Mouse (Mus musculus) stomach, postnatal 0 days (tissue): Measurements from ENCODE around the gene Maf. TPM values are rescaled to one million over a fixed set of nuclear protein-coding genes. Genes with fewer than 3 reads are reported as not detected.

Experiments used
- ATAC-seq: fragments of 200-750 bp; cut with Nextera tagmentation; 2 replicates; pipeline ENCODE4 v1.8.0; 2017; ENCODE audit not compliant: low FRiP score, low TSS enrichment
- DNase-seq: peaks from one replicate; pipeline ENCODE4 v3.0.0-alpha.2; 2016; ENCODE audit warnings: low spot score
- H3K27ac ChIP-seq: fragments of 300-500 bp; sonication (generic); replicated peaks from 2 replicates; pipeline ENCODE4 v1.5.1; 2014; ENCODE audit warnings: mild to moderate bottlenecking, control low read depth
- H3K27me3 ChIP-seq: fragments of 300-500 bp; sonication (generic); 2 replicates; pipeline ENCODE4 v1.6.1; 2014; ENCODE audit warnings: low read length; ENCODE audit not compliant: control insufficient read depth, insufficient read depth
- H3K36me3 ChIP-seq: fragments of 300-500 bp; sonication (generic); 2 replicates; pipeline ENCODE4 v1.6.1; 2014; ENCODE audit warnings: low read length, mixed read lengths; ENCODE audit not compliant: control insufficient read depth, insufficient read depth
- H3K4me1 ChIP-seq: fragments of 300-500 bp; sonication (generic); replicated peaks from 2 replicates; pipeline ENCODE4 v1.6.1; 2014; ENCODE audit warnings: antibody characterized with exemption; ENCODE audit not compliant: control insufficient read depth, insufficient read depth
- H3K4me2 ChIP-seq: fragments of 300-500 bp; sonication (generic); replicated peaks from 2 replicates; pipeline ENCODE4 v1.6.1; 2014; ENCODE audit warnings: low read depth, mild to moderate bottlenecking, control low read depth, moderate library complexity
- H3K4me3 ChIP-seq: fragments of 300-500 bp; sonication (generic); 2 replicates; pipeline ENCODE4 v1.5.1; 2014; ENCODE audit warnings: low read depth, low read length, control low read depth
- H3K9ac ChIP-seq: fragments of 300-500 bp; sonication (generic); 2 replicates; pipeline ENCODE4 v1.6.1; 2014; ENCODE audit warnings: mild to moderate bottlenecking, low read length, control low read depth, mixed read lengths
- H3K9me3 ChIP-seq: fragments of 300-500 bp; sonication (generic); 2 replicates; pipeline ENCODE4 v1.6.1; 2016; ENCODE audit warnings: low read length; ENCODE audit not compliant: control insufficient read depth
- CTCF ChIP-seq: IDR thresholded peaks from 2 replicates; pipeline ENCODE4 v1.5.1; 2016; ENCODE audit warnings: antibody characterized with exemption, low read depth, mild to moderate bottlenecking, moderate library complexity
- EP300 ChIP-seq: optimal IDR thresholded peaks from 2 replicates; pipeline ENCODE3; 2016; ENCODE audit warnings: antibody characterized with exemption
- WGBS: fragments of 180-500 bp; shearing (Covaris S2); extraction: QIAGEN DNeasy Blood & Tissue Kit; methylation state at CpG from one replicate; pipeline ENCODE4 v1.1.7; 2014; 5-methylcytosine and 5-hydroxymethylcytosine counted together
- polyA plus RNA-seq: library from polyadenylated mRNA; unstranded; fragments of >200 nt; fragmentation: Nextera tagmentation; extraction: Ambion mirVana; gene quantifications from 2 replicates; pipeline ENCODE4 v1.2.1, GENCODE M21; 2015

Gene Maf
- polyA plus RNA-seq, 1 experiment from 2014 or later: 5.1 TPM

DNA sequence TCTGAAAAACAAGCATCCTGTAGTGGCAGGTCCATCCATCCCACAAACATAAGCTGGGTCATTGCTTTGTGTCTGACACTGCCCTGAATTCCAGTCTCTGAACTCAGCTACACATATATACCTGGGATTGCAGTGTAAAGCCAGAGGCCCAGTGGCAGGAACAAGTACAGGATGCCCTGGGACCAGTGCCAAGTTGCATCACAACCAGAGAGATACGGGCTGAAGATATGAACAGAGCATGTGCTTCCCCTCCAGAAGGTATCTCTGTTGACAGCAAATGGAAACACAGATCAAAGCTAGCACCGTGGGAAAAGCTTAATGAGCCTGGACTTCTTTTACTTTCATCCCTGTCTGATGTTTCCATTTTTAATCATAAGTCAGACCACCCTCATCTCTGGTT, 38.1 kb upstream of the Maf start:
- H3K9ac ChIP-seq: no peak overlapping the region
- WGBS: 38% methylated on average over 2 of the region's 2 CpGs
- no peak overlapping the region for H3K4me3 ChIP-seq
- ATAC-seq (no peak), DNase-seq (no peak)
- H3K4me1 ChIP-seq: no peaks in the 10 kb centered on the region
- no peak overlapping the region for H3K27ac ChIP-seq
- TF ChIP-seq EP300 (no peak), CTCF (no peak)
- H3K36me3 ChIP-seq: no peaks in the 10 kb centered on the region
- H3K27me3 ChIP-seq: no peaks in the 10 kb centered on the region
- H3K4me2 ChIP-seq: no peak overlapping the region
- H3K9me3 ChIP-seq: no peaks in the 10 kb centered on the region

DNA sequence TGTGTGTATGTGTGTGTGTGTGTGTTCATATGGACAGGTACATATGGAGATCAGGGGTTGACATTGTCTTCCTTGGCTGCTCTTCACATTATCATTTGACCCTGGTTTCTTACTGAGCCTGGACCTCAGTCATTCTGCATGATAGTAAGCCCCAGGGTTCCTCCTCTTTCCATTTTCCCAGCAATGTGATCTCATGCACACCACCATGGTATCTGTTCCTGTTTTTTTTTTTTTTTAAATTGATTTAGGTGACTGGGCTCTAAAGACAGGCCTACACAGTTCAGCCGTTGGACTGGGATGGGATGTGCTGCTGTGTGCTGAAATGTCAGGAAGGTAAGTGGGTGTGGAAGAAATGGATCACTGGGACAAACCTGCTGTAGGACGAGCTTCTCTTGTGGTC, 35.8 kb upstream of the Maf start:
- WGBS: 75% methylated on average over 2 of the region's 2 CpGs
- Histone ChIP-seq H3K9me3 (no peaks in the 10 kb centered on the region), H3K4me3 (no peak overlapping the region), H3K9ac (no peak overlapping the region), H3K4me2 (no peak overlapping the region), H3K36me3 (no peaks in the 10 kb centered on the region), H3K27ac (no peak overlapping the region), H3K4me1 (no peaks in the 10 kb centered on the region), H3K27me3 (no peaks in the 10 kb centered on the region)
- TF ChIP-seq CTCF (no peak), EP300 (no peak)
- ATAC-seq (no peak), DNase-seq (no peak)

DNA sequence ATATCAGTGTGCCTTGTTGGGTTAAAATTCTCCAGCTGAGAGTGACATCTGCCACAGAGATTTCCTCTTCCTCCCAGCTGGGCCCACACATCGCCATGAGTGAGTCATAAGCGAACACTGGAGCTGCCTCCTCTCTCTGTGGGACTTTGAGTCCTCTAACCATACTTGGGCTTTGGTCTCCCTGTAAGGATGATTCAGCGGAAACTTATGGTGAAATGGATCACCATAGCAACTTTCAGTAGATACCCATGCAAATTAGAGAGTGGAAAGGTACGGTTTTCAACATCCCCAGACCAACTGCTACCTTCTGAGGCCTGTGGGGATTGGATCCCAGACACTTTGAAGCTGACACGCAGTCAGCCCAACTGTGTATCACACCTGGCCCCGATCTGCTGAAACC, 35.1 kb upstream of the Maf start:
- no peak overlapping the region for H3K4me2 ChIP-seq
- 89% methylated on average over 6 of the region's 6 CpGs for WGBS
- no peaks in the 10 kb centered on the region for H3K27me3 ChIP-seq
- no peaks in the 10 kb centered on the region for H3K36me3 ChIP-seq
- H3K9me3 ChIP-seq: no peaks in the 10 kb centered on the region
- no peak overlapping the region for H3K27ac ChIP-seq
- ATAC-seq (no peak), DNase-seq (no peak)
- H3K4me3 ChIP-seq: no peak overlapping the region
- H3K4me1 ChIP-seq: no peaks in the 10 kb centered on the region
- TF ChIP-seq EP300 (no peak), CTCF (no peak)
- no peak overlapping the region for H3K9ac ChIP-seq

GRCm38 (mm10) chr8:115741964-115742363, 34.4 kb upstream of the Maf start:
- no peak overlapping the region for H3K27ac ChIP-seq
- no peak overlapping the region for H3K9ac ChIP-seq
- ATAC-seq (no peak), DNase-seq (no peak)
- no peaks in the 10 kb centered on the region for H3K27me3 ChIP-seq
- no peaks in the 10 kb centered on the region for H3K36me3 ChIP-seq
- no peak for TF ChIP-seq CTCF
- no peak for TF ChIP-seq EP300
- no peak overlapping the region for H3K4me3 ChIP-seq
- 75% methylated on average over 6 of the region's 6 CpGs for WGBS
- no peaks in the 10 kb centered on the region for H3K4me1 ChIP-seq
- H3K4me2 ChIP-seq: no peak overlapping the region
- H3K9me3 ChIP-seq: no peaks in the 10 kb centered on the region

- H3K9me3 ChIP-seq: no peaks in the 10 kb centered on the region
- H3K27me3 ChIP-seq: no peaks in the 10 kb centered on the region
- no peak overlapping the region for H3K4me3 ChIP-seq
- no peaks in the 10 kb centered on the region for H3K4me1 ChIP-seq
- H3K4me2 ChIP-seq: no peak overlapping the region
- DNase-seq: no peak
- 94% methylated on average over 4 of the region's 4 CpGs for WGBS
- no peak overlapping the region for H3K9ac ChIP-seq
- H3K27ac ChIP-seq: no peak overlapping the region
- no peak for TF ChIP-seq EP300
- no peak for TF ChIP-seq CTCF
- no peak for ATAC-seq
- no peaks in the 10 kb centered on the region for H3K36me3 ChIP-seq
Measured at GRCm38 (mm10) chr8:115739756-115740155, 32.2 kb upstream of the Maf start.

DNA sequence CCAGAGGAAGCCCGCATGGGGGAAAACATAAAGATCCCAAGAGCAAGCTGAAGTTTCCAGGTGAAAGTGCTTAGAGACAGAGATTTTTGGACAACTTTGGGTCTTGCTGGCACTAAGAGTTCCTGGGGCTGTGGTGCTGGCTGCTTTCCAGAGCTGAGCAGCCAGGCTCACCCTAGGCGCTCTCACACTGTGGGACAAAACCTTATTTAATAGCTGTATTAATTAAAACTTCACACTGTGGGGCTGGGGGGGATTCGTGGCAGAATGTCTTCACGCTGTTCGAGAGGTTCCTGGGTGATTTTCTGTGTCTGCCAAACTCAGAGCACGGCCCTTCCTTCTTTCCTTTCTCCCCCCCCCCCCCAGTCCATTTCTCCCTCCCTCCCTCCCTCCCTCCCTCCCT, 24.8 kb upstream of the Maf start:
- Histone ChIP-seq H3K9me3 (no peaks in the 10 kb centered on the region), H3K4me1 (no peaks in the 10 kb centered on the region), H3K4me3 (no peak overlapping the region), H3K27me3 (no peaks in the 10 kb centered on the region), H3K9ac (no peak overlapping the region), H3K27ac (no peak overlapping the region), H3K36me3 (no peaks in the 10 kb centered on the region), H3K4me2 (no peak overlapping the region)
- WGBS: 69% methylated on average over 5 of the region's 6 CpGs
- no peak for DNase-seq
- TF ChIP-seq EP300 (no peak), CTCF (no peak)
- ATAC-seq: no peak

DNA sequence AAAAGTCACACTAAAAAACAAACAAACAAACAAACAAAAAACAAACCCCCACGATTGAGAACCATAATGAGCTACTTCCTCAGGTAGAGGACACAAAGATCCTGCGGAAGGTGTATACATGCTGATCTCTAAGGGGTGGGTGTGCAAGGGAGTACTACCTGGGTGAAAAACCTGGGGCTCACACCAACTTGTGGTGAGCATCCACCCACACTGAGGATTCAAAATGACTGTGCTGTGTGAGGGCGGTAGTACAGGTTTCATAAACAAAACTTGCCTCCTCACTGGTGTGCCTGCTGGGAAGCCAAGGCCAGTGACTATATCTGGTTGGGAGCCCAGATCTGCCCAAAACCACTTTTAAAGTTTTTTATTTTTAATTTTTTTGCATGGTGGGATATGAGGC, 19.2 kb upstream of the Maf start:
- no peaks in the 10 kb centered on the region for H3K36me3 ChIP-seq
- no peaks in the 10 kb centered on the region for H3K9me3 ChIP-seq
- H3K4me1 ChIP-seq: no peaks in the 10 kb centered on the region
- H3K27me3 ChIP-seq: no peaks in the 10 kb centered on the region
- no peak for DNase-seq
- no peak for ATAC-seq
- TF ChIP-seq EP300 (no peak), CTCF (no peak)
- no peak overlapping the region for H3K4me3 ChIP-seq
- 84% methylated on average over 3 of the region's 3 CpGs for whole genome bisulfite sequencing
- no peak overlapping the region for H3K4me2 ChIP-seq
- H3K27ac ChIP-seq: no peak overlapping the region
- H3K9ac ChIP-seq: no peak overlapping the region
